Mouse (Mus musculus) gastrocnemius, postnatal 14 days (tissue): ENCODE measurements around the gene Gnat1. TPM values are rescaled to one million over a fixed set of nuclear protein-coding genes. Genes with fewer than 3 reads are reported as not detected.

Experiments
- DNase-seq: peaks from one replicate; pipeline ENCODE4 v3.0.0; 2021; ENCODE audit warnings: mixed read lengths
- intact Hi-C: fragments of 180-260 bp; cut with DNase I; formaldehyde crosslinking; loops from one replicate; pipeline ENCODE4 v1.15.1; 2025; ENCODE audit warnings: low total_unique reads
- total RNA-seq, 2 experiments: library from RNA; stranded (reverse); gene quantifications; 2 replicates each; pipeline ENCODE4 v1.2.3; 2021

Gene Gnat1
- total RNA-seq, 2 experiments from 2014 or later, result not detected

DNA sequence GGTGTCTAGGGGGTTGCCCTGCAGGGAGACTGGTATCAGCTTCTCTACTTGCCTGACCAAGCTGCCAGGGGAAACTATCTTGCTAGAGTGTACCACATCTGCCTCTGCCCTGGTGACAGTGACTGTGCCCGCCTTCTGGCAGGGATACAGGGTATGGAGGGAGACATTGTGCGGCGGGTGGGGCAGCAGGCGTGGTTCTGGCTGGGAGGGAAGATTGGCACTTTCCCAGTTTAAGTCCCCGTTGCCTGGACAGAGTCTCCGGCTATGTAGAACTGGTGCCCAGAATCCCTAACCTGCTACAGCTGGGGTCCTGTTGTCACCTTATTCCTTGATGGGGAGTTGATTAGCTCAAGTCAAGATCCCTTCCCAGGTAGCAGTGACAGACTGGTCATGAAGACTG lies 47.0 kb downstream of the Gnat1 start:
- intact Hi-C loops, result no loop called here
- no peak for DNase-seq

DNA sequence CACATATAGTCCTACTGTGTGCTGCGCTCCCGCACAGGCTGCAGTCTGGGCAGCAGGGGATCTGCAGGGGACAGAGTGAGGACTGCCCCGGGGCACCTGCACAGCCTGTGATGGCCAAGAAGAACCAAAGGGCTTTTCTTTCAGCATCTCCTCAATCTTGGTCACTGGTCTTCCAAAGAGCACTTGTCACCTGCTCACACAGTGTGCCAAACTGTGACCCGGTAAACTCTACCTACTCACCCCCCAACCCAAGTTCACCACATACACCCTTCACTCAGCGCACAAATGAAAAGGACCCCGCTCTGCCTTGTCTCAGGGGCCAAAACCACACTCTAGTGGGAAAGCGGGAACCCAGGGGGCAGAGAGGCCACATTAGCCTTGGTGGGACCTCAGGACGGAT lies 47.7 kb downstream of the Gnat1 start:
- DNase-seq, result no peak
- intact Hi-C loops, result no loop called here

DNA sequence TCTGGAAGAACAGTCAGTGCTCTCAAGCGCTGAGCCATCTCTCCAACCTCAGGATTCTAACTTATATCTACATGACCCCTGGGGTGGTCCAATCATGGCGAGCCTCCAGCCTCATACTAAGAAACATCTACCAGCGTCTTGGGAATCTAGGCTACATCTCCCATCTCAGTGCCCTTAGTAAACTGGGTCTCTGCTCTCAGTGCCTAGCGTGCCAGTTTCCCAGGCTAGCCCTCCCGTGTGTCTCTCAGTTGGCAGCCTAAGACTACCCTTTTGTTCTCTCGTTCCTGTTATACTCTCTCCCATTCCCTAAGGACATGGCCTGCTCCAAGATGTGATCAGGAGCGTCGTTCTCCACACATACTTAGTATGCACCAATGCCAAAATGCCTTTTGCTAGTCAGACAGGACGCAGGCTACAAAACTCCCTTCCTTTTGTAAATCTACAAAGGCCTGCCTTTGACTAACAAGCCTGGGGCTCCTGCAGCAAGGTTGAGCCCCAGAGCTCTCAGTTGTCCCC lies 48.1 kb downstream of the Gnat1 start:
- intact Hi-C loops, result no loop called here
- DNase-seq, result no peak

DNA sequence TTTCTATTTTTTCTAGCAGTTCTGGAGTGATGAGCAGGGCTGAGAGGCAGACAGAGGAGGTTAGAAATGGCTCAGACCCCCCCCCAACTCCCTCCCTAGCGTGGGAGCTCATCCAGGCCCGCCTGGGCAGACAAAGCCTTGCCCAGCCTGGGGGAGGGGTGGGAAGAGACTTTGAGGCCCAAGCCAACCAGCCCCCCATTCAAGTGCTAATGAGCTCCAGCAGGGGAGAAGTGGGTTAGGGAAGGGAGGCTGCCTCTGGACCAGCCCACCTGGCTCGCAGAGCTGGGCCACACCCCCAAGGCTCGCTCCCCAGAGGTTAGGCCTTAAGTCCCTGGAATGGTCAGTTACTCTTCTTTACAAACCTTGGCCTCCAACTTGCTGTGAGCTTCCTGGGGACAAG lies 48.9 kb downstream of the Gnat1 start:
- DNase-seq, result no peak
- intact Hi-C loops, result no loop called here

DNA sequence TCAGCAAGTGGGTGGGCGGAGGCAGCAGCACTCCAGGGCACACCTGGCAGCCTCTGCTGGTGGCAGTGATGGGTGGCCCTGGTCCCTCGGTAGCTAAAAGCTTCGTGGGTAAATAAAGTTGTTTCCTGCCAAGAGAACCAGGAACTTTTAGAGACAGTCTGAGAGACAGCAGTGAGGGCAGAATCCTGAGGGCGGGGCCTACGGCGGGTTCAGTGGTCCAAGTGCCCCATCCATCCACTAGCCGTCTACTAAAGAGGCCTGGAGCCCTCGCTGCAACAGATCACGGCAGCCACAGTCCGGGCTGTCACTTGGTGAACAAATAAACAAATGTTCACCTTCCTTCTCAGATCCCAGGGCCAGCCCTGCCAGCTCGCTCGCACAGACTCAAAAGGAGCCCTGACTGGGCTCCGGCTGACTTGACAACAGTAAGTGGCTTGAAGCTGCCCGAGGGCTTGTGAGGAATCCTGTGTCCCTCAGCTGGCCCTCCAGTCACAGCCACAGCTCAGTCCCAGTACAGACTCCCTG lies 49.5 kb downstream of the Gnat1 start:
- intact Hi-C loops, result no loop called here
- no peak for DNase-seq

DNA sequence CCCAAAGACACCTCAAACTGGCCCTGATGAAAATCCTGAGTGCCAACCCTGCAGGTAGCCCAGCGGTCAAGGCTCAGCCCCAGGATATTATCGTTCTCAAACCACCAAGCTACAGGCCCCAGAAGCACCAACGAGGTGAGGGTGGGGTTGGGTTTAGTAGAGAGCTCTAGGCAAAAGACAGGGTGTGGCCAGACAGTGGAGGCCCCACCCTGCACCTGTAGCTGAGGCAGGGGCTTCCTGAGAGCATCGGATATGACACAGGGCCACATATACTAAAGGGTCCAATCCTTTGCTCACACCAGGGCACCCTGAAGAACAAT lies 50.1 kb downstream of the Gnat1 start:
- DNase-seq, result no peak
- intact Hi-C loops, result no loop called here

DNA sequence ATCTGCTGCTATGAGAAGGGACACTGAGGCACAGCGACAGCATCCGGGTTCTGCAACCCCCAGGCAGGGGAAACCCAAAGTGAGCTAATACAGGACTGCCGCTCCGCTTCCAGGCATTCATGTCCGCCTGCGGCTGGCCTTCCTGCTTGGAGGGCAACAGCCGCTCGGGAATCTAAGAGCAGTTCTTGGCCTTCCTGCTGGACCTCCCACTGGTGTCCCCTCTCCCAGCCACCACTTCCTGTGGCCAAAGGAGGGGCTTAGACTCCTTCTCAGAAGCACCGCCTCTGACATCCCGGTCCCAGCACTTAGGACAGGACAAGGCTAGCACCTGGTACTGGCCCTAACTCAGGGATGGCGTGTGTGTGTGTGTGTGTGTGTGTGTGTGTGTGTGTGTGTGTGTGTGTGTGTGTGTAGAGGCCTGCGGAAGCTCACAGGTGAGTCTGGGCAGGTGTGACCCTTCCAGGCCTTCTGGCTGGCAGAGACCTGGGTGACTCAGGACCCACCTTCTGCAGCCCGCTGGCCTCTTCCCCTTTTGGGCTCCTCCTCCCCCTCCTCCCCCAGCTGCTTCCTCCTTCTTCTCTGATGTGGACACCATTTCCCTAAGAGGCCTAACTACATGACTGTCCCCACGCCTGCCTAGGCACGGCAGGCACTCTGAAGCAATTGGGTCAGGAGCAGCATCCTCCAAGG lies 50.6 kb downstream of the Gnat1 start:
- intact Hi-C loops, result no loop called here
- DNase-seq, result peak; percentile 59

DNA sequence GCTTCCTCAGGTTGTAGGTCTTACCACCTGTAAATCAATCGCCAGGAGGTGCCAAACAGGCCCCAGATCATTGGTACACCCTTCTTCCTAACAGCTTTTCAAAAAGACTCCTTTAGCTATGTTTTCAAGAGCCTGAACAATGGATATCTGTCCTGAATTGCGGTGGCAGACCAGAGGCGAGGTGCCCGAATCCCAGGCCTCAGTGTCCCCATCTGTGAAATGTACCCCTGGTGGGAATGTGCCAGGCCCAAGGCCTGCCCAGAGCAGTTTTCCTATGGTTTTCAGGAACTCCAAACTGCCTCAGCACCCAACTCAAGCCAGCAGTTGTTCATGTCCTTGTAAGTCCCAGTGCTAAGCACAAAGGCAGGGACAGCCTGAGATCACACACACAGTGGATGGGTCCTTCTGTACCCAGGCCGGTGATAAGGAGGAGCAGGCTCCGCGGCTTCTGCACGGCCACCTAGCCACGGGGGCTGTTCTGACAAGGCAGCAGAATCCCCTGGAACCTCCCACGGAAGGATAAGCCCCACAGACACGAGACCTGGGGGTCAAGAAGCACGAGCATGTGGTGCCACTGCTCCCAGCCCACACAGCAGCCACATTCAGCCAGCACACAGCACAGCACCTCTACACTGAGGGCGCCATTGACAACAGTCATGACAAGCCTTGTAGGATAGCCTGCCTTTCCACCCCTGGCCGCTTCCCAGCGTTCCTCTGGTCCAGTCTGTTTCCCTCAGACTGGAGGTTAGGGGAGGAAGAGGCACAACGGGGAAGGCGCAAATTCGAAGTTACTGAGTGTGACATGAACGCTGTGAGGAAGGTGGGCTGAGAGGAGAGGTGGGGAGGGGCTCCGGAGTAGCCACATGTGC lies 51.9 kb downstream of the Gnat1 start:
- intact Hi-C loops, result no loop called here
- no peak for DNase-seq

DNA sequence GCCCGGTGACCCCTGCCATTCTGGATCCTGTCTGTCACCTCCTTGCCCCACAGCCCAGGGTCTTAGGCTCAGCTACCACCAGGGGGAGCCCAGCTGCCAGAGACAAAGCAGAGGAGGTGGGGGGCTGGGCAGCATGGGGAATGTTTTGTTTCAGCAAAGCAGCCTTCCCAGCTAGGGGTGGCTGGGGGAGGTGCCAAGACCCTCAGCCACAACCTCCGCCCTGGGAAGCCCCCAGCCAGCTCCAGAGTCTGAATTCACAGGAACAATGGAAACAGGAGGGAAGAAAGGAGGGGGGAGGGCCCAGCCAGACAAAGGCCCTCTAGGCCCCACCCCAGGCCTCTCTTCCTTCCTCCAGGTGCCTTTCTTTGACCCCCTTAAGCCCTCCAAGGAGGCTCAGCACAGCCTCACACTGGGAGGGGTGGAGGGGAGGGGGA lies 52.7 kb downstream of the Gnat1 start:
- DNase-seq, result peak; percentile 88
- intact Hi-C loops, result no loop called here

DNA sequence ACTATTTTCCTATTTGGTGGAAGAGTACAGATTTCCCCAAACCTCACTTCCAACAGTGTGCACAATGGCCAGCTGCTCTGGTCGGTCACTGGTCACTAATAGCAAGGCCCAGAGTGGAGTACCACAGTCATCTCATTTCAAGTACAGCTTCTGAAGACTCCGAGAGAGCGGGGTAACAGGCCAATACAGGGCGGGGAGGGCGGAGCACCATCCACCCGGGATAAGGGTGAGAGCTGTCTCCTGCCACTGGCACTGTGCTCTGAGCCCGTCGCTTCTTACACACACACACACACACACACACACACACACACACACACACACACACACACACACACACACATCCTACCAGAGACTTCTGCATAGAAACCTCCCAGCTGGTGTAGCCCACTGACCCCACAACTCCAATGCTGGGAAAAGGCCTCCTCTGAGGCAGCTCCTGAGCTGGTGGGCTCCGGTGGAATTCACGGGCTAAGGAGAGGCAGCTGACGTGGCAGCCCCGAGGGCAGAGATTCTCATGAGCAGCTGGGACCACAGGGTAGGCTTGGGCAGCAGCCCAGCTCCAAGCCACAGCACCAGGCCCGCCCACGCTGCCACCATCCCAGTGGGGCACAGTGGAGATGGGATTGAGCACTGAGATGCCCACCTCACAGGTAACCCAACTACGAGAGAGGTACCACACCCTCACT lies 53.2 kb downstream of the Gnat1 start:
- DNase-seq, result no peak
- intact Hi-C loops, result no loop called here

DNA sequence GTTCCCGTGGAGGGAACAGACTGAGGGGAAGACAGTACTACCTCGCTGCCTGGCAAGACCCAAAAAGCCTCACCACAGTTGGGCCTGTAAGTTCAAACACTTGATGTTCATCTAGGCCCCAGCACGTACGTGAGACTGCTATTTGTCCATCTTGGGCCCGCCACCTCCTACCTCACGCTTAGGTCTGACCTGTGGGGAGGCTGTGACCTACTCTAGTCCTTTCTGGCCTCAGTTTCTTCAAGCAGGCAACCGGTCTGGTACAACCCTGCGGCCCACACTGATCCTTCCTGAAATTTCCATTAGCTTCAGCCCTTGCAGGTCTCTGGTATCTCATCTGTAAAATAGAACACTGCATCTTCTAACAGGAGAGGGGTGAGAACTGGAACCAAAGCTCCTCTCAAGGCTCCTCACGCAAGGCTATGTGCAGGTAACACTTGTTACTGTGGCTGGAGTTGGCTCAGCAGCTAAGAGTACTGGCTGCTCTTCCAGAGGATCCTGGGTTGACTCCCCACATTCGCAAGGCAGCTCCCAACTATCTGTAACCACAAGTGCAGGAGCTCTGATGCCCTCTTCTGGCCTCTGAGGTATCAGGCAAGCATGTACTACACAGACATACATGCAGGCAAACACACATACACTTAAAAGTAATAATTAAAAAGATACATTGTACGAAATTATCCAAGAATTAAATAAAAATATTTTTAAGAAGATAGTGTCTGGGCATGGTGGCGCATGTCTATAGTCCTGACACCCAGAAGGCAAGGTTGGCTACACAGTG lies 54.0 kb downstream of the Gnat1 start:
- intact Hi-C loops, result no loop called here
- DNase-seq, result no peak

DNA sequence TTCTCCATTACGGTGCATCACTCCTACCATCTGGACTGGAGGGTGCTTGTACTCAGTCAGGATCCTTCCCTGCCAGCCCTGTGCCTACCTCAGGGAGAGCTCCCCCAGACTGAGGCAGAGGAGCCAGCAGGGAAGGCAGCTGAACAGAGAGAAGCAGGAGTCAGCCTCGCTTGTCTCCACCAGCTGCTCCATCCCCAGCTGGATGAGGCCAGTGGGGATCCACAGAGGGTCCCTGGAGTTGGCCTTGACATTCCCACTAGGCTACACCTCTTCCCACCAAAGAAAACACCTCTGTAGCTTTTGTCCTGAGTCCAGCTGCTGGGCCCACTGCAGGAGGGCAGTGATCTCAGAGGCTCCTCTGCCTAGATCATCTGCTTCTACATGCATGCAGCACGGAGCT lies 54.6 kb downstream of the Gnat1 start:
- intact Hi-C loops, result no loop called here
- no peak for DNase-seq

DNA sequence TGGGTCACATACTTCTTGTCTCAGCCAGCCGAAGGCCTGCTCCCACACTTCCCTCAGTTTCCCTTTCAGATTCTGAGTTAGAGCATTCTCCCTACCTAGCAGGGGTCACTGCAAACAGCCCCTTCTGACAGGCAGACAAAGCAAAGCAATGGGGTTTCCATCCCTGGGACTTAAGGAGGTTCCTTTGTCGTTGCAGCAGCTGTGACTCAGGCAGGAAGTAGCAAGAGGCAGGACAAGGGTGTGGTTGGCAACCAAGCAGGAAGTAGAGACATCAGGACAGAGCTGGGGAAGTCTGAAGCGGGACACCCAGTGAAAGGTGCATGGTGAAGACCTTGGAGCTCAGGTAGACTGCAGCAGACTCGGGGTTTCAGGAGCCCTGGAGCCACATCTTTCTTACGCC lies 55.0 kb downstream of the Gnat1 start:
- intact Hi-C loops, result no loop called here
- DNase-seq, result no peak

Other genes with a start within 250 kb of the Gnat1 start
- gene Tmem115, start 145.8 kb downstream of the Gnat1 start, total RNA-seq, result 10 to 100 TPM; 18.4 to 19.9 TPM
- 1 to 10 TPM; 2.2 to 2.5 TPM for gene Cyb561d2, start 137.5 kb downstream of the Gnat1 start, total RNA-seq
- gene Nprl2, start 137.5 kb downstream of the Gnat1 start, total RNA-seq, result 1 to 10 TPM; 7.5 to 7.7 TPM
- gene Zmynd10, start 132.4 kb downstream of the Gnat1 start, total RNA-seq, result not detected
- 10 to 100 TPM; 11.1 to 11.6 TPM for gene Rassf1, start 128.2 kb downstream of the Gnat1 start, total RNA-seq
- 10 to 100 TPM; 21.8 to 23.1 TPM for gene Tusc2, start 116.5 kb downstream of the Gnat1 start, total RNA-seq
- 10 to 100 TPM; 12.7 to 14.5 TPM for gene Hyal2, start 111.8 kb downstream of the Gnat1 start, total RNA-seq
- gene Hyal1, start 102.8 kb downstream of the Gnat1 start, total RNA-seq, result 1 to 10 TPM; 2.6 to 2.7 TPM
- 10 to 100 TPM; 12.0 TPM for gene Naa80, start 100.8 kb downstream of the Gnat1 start, total RNA-seq
- under 1 TPM; 0.23 to 0.49 TPM for gene Hyal3, start 98.9 kb downstream of the Gnat1 start, total RNA-seq
- gene Ifrd2, start 92.1 kb downstream of the Gnat1 start, total RNA-seq, result 10 to 100 TPM; 33.5 to 42.7 TPM
- gene Sema3b, start 70.5 kb downstream of the Gnat1 start, total RNA-seq, result 10 to 100 TPM; 27.6 to 35.2 TPM
- 100 to 1,000 TPM; 139 to 152 TPM for gene Gnai2, start 44.3 kb downstream of the Gnat1 start, total RNA-seq
- gene Slc38a3, start 10.2 kb downstream of the Gnat1 start, total RNA-seq, result 10 to 100 TPM; 29.8 to 57.1 TPM
- 10 to 100 TPM in 1 of 2 experiments, 1 to 10 TPM in 1; 8.4 to 10.6 TPM for gene Sema3f, start 30.8 kb upstream of the Gnat1 start, total RNA-seq
- 10 to 100 TPM; 30.9 to 40.5 TPM for gene Rbm5, start 91.3 kb upstream of the Gnat1 start, total RNA-seq
- gene Rbm6, start 193.5 kb upstream of the Gnat1 start, total RNA-seq, result 10 to 100 TPM; 18.0 to 19.7 TPM
- gene Mon1a, start 208.4 kb upstream of the Gnat1 start, total RNA-seq, result 1 to 10 TPM; 5.9 to 6.7 TPM
- 1 to 10 TPM; 1.2 to 1.8 TPM for gene Mst1r, start 227.2 kb upstream of the Gnat1 start, total RNA-seq
- not detected for gene Actl11, start 248.8 kb upstream of the Gnat1 start, total RNA-seq